Mouse (Mus musculus) bone marrow, adult 2 months (tissue): ENCODE data around the gene Atp8a2. TPM values are rescaled to one million over a fixed set of nuclear protein-coding genes. Genes with fewer than 3 reads are reported as not detected.

Experiments used
- H3K27ac ChIP-seq: fragments of 200-500 bp; 2 replicates; pipeline ENCODE4 v1.5.1; 2012; ENCODE audit warnings: low read depth, mild to moderate bottlenecking, control low read depth, inconsistent platforms, low read length; ENCODE audit not compliant: control insufficient read depth, poor library complexity, insufficient read depth
- H3K4me1 ChIP-seq: fragments of 200-500 bp; 2 replicates; pipeline ENCODE4 v1.6.1; 2011; ENCODE audit warnings: low read length; ENCODE audit not compliant: control insufficient read depth, insufficient read depth
- H3K4me3 ChIP-seq: fragments of 200-500 bp; replicated peaks from 2 replicates; pipeline ENCODE3; 2011; ENCODE audit warnings: mild to moderate bottlenecking, low read depth, low read length, control low read depth; ENCODE audit not compliant: control insufficient read depth
- CTCF ChIP-seq: fragments of 200-500 bp; IDR thresholded peaks from 2 replicates; pipeline ENCODE4 v1.5.1; 2011; ENCODE audit warnings: low read length, control low read depth; ENCODE audit not compliant: control insufficient read depth, insufficient read depth
- POLR2A ChIP-seq: fragments of 200-500 bp; IDR thresholded peaks from 2 replicates; pipeline ENCODE4 v1.6.1; 2011; ENCODE audit warnings: low read depth, mild to moderate bottlenecking, control low read depth, low read length, borderline replicate concordance; ENCODE audit not compliant: control insufficient read depth
- WGBS: fragments of 180-500 bp; shearing (Covaris S2); methylation state at CpG from one replicate; pipeline ENCODE4 v1.1.7; 2018; 5-methylcytosine and 5-hydroxymethylcytosine counted together
- polyA plus RNA-seq: library from polyadenylated mRNA; stranded (reverse); fragments of >200 nt; gene quantifications from 2 replicates; pipeline ENCODE4 v1.2.4, GENCODE M21; 2011; ENCODE audit warnings: low replicate concordance; ENCODE audit not compliant: missing spikeins, insufficient read depth, insufficient read length

The Atp8a2 gene
- polyA plus RNA-seq, 1 experiment = 0.20 TPM

DNA sequence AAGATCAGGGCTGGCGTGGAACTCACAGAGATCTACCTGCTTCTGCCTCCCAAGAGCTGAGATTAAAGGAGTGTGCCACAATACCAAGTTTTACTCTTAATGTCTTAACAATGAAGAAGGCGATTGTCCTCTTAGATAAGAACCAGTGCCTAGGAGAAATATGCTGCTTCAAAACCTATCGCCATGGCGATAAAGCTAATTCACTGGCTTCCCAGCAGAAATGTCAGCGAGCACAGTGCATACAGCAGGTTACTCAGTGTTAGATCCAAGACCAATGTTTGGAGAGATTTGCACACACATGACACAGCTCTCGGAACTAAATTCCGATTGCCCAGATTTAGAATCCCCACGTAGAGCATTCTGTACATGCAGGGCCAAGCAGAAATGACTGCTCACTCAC lies 114.2 kb downstream of the Atp8a2 start:
- WGBS = 86% methylated on average over 8 of the region's 8 CpGs
- no peaks in the 10 kb centered on the region for H3K4me1 ChIP-seq
- no peak overlapping the region for H3K27ac ChIP-seq
- TF ChIP-seq POLR2A (no peak), CTCF (no peak)
- H3K4me3 ChIP-seq = no peak overlapping the region

DNA sequence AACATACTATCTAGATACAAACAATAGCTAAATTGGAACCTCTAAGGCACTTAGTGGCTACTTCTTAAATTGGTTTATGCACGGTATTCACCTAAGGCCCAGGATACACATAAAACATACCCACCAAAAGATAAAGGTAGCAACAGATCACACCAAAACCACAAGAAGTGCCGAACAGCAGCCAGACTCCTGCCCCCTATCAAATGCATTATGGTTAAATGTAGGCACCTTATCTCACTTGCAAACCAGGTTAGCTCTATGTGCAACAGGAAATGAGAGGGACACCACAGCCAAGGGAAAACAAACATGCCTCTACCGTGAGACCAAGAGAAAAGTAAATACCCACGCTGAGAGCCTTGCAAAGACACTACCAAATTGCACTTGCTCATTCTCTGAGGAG lies 124.5 kb downstream of the Atp8a2 start:
- H3K27ac ChIP-seq = no peak overlapping the region
- TF ChIP-seq CTCF (no peak), POLR2A (no peak)
- H3K4me3 ChIP-seq = no peak overlapping the region
- H3K4me1 ChIP-seq = no peaks in the 10 kb centered on the region
- 48% methylated on average over 4 of the region's 4 CpGs for WGBS

DNA sequence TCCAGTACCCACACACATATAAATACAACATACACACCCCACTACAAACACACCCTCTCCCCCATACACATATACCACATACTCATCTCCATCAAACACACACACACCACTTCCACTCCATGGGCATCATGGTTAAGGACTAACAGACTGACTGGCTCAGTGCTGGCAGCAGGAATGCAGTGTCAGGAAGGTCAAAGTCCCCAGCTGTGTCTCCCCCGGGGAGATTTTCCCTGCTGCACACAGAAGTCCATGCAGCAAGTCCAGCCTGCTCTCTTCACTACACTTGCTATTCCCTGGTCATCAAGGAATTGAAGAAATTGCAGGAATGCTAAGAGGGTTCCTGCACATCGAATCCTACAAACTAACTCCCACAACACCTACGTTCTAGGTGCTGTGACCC lies 131.8 kb downstream of the Atp8a2 start:
- Histone ChIP-seq H3K4me1 (no peaks in the 10 kb centered on the region), H3K4me3 (no peak overlapping the region), H3K27ac (no peak overlapping the region)
- no peak for TF ChIP-seq CTCF
- no peak for TF ChIP-seq POLR2A
- 81% methylated on average over 3 of the region's 3 CpGs for WGBS

DNA sequence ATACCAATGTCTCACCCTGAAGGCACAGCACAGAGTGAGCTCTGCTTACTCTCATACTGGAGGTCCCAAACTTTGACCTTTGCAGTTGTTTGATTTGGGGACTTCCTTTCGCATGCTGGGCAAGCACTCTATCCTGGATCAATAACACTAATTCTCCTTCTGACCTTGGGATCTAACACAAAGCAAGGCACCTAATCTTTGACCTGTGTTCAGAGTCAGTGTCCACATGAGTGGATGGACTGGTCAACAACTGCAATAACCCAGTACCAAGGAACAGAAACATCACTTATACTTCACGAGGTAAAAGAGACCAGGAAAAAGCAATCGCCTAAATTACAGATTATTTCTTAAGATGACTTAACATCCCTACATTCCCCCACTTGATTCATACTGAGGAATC lies 136.0 kb downstream of the Atp8a2 start:
- no peak overlapping the region for H3K27ac ChIP-seq
- WGBS = 76% methylated on average over 3 of the region's 3 CpGs
- H3K4me1 ChIP-seq = no peaks in the 10 kb centered on the region
- TF ChIP-seq POLR2A = no peak
- no peak for TF ChIP-seq CTCF
- no peak overlapping the region for H3K4me3 ChIP-seq

DNA sequence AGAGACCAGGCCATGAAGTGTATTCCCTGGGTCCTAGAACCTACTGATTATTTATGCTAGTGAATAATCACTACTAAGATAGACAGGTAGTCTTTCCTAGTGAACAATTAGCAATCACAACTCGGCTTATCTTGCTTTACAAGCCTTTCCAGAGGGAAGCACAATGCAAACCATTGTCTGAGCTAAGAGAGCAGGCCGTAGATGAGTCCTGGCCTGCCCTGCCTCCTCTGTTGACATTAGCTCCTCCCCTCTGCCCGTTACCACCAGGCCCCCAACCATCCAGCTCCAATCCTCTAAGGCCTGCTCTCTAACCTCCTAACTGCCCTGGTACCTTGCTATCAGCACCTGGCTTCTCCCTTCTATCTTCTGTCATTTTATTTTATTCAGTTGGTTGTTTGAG lies 138.1 kb downstream of the Atp8a2 start:
- Histone ChIP-seq H3K27ac (no peak overlapping the region), H3K4me3 (no peak overlapping the region), H3K4me1 (no peaks in the 10 kb centered on the region)
- TF ChIP-seq CTCF (no peak), POLR2A (no peak)
- WGBS = 74% methylated on average over 3 of the region's 3 CpGs

DNA sequence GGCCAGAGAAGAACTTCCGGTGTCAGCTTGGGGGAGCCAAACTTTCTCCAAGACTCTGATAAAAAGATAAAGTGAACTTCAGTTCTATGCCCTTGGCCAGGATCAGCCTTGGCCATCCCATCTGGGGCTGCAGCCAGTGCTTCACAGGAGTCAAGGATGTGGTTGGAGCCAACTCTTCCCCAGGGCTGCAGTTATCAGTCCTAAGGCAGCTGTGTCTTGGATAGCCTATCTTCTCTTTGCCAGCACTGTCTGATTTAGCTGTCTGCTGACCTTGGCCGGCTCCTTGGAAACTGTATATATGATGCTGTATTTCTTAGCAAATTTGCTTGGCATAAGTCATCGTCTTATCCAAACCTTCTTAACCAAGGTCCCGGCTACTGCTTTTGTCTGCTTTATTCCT lies 141.7 kb downstream of the Atp8a2 start:
- H3K4me3 ChIP-seq = no peak overlapping the region
- H3K4me1 ChIP-seq = no peaks in the 10 kb centered on the region
- no peak overlapping the region for H3K27ac ChIP-seq
- 76% methylated on average over 4 of the region's 4 CpGs for WGBS
- TF ChIP-seq POLR2A (no peak), CTCF (no peak)

DNA sequence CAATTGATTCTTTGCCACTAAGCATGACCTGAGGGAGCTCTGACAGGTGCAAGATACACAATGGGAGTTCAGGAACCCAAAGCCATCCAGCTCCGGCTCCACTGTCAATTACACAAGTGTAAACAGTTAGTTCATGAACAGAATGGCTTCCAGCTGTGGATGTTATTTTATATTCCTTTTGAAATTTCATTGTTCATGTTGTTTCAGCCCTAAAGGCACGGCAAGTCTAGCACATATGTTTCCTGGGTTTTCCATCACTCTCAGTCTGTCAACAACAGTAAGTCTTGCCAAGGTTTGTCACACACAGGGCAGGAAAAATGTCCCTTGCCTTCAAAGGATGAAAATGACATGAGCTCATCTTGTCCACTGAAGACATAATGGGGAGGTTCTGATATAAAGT lies 166.3 kb downstream of the Atp8a2 start:
- H3K4me1 ChIP-seq = no peaks in the 10 kb centered on the region

DNA sequence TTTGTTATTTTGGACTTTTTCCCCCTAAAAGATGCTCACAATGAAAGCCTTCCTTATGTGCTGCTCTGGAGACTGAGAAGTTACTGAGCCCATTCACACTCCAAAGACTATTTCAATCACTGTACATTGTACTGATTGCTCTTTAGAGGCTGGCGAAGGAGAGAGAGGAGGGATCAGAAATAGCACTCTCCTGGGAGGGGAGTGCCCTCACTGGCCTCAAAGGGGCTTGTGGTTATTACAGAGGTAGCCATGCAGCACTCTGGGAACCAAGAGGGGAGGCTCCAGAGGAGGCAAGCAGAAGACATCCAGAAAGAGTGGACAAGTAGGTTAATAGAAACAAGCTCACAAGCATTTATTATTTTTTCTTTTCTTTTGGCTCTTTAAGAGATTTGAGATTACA lies 169.8 kb downstream of the Atp8a2 start:
- no peak overlapping the region for H3K27ac ChIP-seq
- 58% methylated on average over 1 of the region's 1 CpGs for WGBS
- no peaks in the 10 kb centered on the region for H3K4me1 ChIP-seq
- H3K4me3 ChIP-seq = no peak overlapping the region
- TF ChIP-seq POLR2A (no peak), CTCF (no peak)

More for the DNA sequence above, 166.3 kb downstream of the Atp8a2 start:
- TF ChIP-seq CTCF = no peak
- no peak for TF ChIP-seq POLR2A
- Histone ChIP-seq H3K4me3 (no peak overlapping the region), H3K27ac (no peak overlapping the region)
- WGBS = 61% methylated on average over 2 of the region's 2 CpGs

DNA sequence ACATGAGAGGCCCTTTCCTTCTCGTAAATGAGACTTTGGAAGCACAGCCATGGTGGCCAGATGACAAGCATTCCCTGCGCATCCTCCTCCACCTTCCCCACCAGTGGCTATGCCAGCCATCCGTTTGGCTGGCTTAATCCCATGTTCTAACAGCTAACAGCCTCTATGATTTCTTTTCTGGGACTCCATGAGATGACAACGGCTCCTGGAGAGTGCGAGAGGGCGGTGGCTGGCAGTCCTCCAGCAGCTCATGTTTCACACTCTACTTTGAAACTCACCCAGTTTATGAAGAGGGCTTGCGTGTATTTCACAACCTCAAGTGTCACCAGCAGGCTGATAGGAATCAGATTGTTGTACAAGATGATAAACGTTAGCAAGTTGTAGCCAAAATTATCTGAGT lies 170.3 kb downstream of the Atp8a2 start:
- Histone ChIP-seq H3K4me1 (no peaks in the 10 kb centered on the region), H3K27ac (no peak overlapping the region), H3K4me3 (no peak overlapping the region)
- WGBS = 63% methylated on average over 8 of the region's 8 CpGs
- TF ChIP-seq POLR2A (no peak), CTCF (no peak)
